Mouse (Mus musculus): ENCODE results near the gene Slc44a4. TPM values are rescaled to one million over a fixed set of nuclear protein-coding genes. Genes with fewer than 3 reads are reported as not detected.
"Not testable (repeated sequence)": the region's sequence is repeated elsewhere in the genome, so short reads cannot be mapped to it uniquely, and the experiment has no call there.

The Slc44a4 gene
- polyA plus RNA-seq, 1 experiment from 2014 or later = not detected

DNA sequence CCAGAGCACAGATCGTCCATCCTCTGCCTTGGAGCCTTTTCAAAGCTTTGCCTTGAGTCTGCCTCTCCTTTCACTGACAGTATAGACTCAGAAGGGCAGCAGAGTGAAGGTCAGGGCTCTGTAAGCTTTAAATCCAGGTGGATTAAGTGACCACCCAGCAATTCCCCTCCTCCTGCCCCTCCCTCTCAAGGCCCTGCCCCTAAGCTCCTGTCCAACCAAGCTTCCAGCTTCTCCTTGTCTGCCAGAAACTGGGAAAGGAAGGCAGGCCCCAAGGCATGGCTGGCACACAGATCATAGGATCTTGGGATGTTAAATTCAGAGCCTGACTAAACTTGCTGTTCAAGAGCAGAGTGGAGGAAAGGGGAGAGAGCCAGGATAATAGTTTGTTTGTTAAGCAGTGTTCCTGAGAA, 50.4 kb downstream of the Slc44a4 start:
- H3K36me3 ChIP-seq (ENCODE audit: control insufficient read depth, insufficient read depth, low read length) = no peaks in the 10 kb centered on the region
- H3K27ac ChIP-seq (replicated peaks in 1 of 2; ENCODE audit: control insufficient read depth in 1 of 2, insufficient read depth in 1 of 2, low read depth in 2 of 2, low read length in 2 of 2) = no peak overlapping the region
- H3K9me3 ChIP-seq (ENCODE audit: control insufficient read depth, low read length) = no peaks in the 10 kb centered on the region
- no peak overlapping the region for H3K4me3 ChIP-seq (ENCODE audit: control insufficient read depth in 1 of 2, insufficient read depth in 1 of 2, low read depth in 1 of 2, low read length in 2 of 2)
- peaks cover 21% of the 10 kb centered on the region for H3K27me3 ChIP-seq (ENCODE audit: control insufficient read depth, insufficient read depth, low read length)
- no peak for ATAC-seq (ENCODE audit: insufficient number of reproducible peaks, insufficient read depth, low FRiP score, low read depth)
- 25% methylated on average over 1 of the region's 1 CpGs for WGBS
- H3K4me1 ChIP-seq (ENCODE audit: control insufficient read depth in 2 of 2, insufficient read depth in 2 of 2, low read length in 2 of 2) = peaks cover 0 to 8% of the 10 kb centered on the region in 2 experiments; a peak in 3 of 4 replicates
- no peak overlapping the region for H3K9ac ChIP-seq (ENCODE audit: low read length)
- H3K4me2 ChIP-seq (ENCODE audit: low read length) = no peak overlapping the region

GRCm38 (mm10) chr17:34965627-34966026, 51.4 kb downstream of the Slc44a4 start:
- Histone ChIP-seq H3K27me3 (ENCODE audit: control insufficient read depth, insufficient read depth, low read length) (peaks cover 24% of the 10 kb centered on the region), H3K36me3 (ENCODE audit: control insufficient read depth, insufficient read depth, low read length) (no peaks in the 10 kb centered on the region), H3K4me1 (ENCODE audit: control insufficient read depth in 2 of 2, insufficient read depth in 2 of 2, low read length in 2 of 2) (no peaks in the 10 kb centered on the region; a peak in 2 of 4 replicates), H3K4me2 (ENCODE audit: low read length) (no peak overlapping the region), H3K9ac (ENCODE audit: low read length) (no peak overlapping the region), H3K27ac (replicated peaks in 1 of 2; ENCODE audit: control insufficient read depth in 1 of 2, insufficient read depth in 1 of 2, low read depth in 2 of 2, low read length in 2 of 2) (no peak overlapping the region; a peak in 1 of 4 replicates), H3K4me3 (ENCODE audit: control insufficient read depth in 1 of 2, insufficient read depth in 1 of 2, low read depth in 1 of 2, low read length in 2 of 2) (no peak overlapping the region), H3K9me3 (ENCODE audit: control insufficient read depth, low read length) (no peaks in the 10 kb centered on the region)
- 54% methylated on average over 5 of the region's 5 CpGs for WGBS
- ATAC-seq (ENCODE audit: insufficient number of reproducible peaks, insufficient read depth, low FRiP score, low read depth) = 0 out of 2 replicates have a peak, but pooled peaks have one; percentile 6

DNA sequence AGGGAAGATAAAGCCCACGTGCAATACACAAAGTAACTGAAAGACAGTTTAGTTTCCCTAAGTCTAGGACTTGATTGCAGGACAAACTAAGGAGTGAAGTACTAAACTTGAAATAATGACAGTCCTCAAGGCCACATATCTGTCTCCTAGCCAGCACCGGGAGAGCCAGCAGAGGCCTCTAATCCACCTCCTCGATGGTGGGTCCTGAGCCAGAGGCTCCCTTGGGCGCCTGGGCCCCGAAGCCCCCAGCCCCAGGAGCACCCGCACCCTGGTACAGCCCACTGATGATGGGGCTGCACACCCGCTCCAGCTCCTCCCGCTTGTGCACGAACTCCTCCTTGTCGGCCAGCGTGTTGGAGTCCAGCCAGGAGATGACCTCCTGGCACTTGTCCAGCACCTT, 55.6 kb downstream of the Slc44a4 start, which contains the start of gene Gm20481:
Gene Gm20481 (plus strand): TSS at position 91 of the 400 bp plus-strand sequence.
- not testable (repeated sequence) for ATAC-seq (ENCODE audit: insufficient number of reproducible peaks, insufficient read depth, low FRiP score, low read depth); H3K27ac ChIP-seq (replicated peaks in 1 of 2; ENCODE audit: control insufficient read depth in 1 of 2, insufficient read depth in 1 of 2, low read depth in 2 of 2, low read length in 2 of 2); H3K4me3 ChIP-seq (ENCODE audit: control insufficient read depth in 1 of 2, insufficient read depth in 1 of 2, low read depth in 1 of 2, low read length in 2 of 2); H3K36me3 ChIP-seq (ENCODE audit: control insufficient read depth, insufficient read depth, low read length); H3K9ac ChIP-seq (ENCODE audit: low read length); H3K4me1 ChIP-seq (ENCODE audit: control insufficient read depth in 2 of 2, insufficient read depth in 2 of 2, low read length in 2 of 2); H3K4me2 ChIP-seq (ENCODE audit: low read length); H3K9me3 ChIP-seq (ENCODE audit: control insufficient read depth, low read length)
- 58% methylated on average over 6 of the region's 11 CpGs for WGBS
- peaks cover 24% of the 10 kb centered on the region for H3K27me3 ChIP-seq (ENCODE audit: control insufficient read depth, insufficient read depth, low read length)

GRCm38 (mm10) chr17:34970850-34971249, 56.6 kb downstream of the Slc44a4 start:
- H3K4me1 ChIP-seq (ENCODE audit: control insufficient read depth in 2 of 2, insufficient read depth in 2 of 2, low read length in 2 of 2); H3K4me2 ChIP-seq (ENCODE audit: low read length); H3K27ac ChIP-seq (replicated peaks in 1 of 2; ENCODE audit: control insufficient read depth in 1 of 2, insufficient read depth in 1 of 2, low read depth in 2 of 2, low read length in 2 of 2); ATAC-seq (ENCODE audit: insufficient number of reproducible peaks, insufficient read depth, low FRiP score, low read depth); H3K9ac ChIP-seq (ENCODE audit: low read length); H3K9me3 ChIP-seq (ENCODE audit: control insufficient read depth, low read length); H3K4me3 ChIP-seq (ENCODE audit: control insufficient read depth in 1 of 2, insufficient read depth in 1 of 2, low read depth in 1 of 2, low read length in 2 of 2); H3K36me3 ChIP-seq (ENCODE audit: control insufficient read depth, insufficient read depth, low read length): not testable (repeated sequence)
- 21% methylated on average over 15 of the region's 37 CpGs for WGBS
- H3K27me3 ChIP-seq (ENCODE audit: control insufficient read depth, insufficient read depth, low read length) = peaks cover 24% of the 10 kb centered on the region

- H3K9ac ChIP-seq (ENCODE audit: low read length); H3K36me3 ChIP-seq (ENCODE audit: control insufficient read depth, insufficient read depth, low read length); H3K27ac ChIP-seq (replicated peaks in 1 of 2; ENCODE audit: control insufficient read depth in 1 of 2, insufficient read depth in 1 of 2, low read depth in 2 of 2, low read length in 2 of 2); H3K9me3 ChIP-seq (ENCODE audit: control insufficient read depth, low read length); H3K4me1 ChIP-seq (ENCODE audit: control insufficient read depth in 2 of 2, insufficient read depth in 2 of 2, low read length in 2 of 2): not testable (repeated sequence)
- H3K4me3 ChIP-seq (ENCODE audit: control insufficient read depth in 1 of 2, insufficient read depth in 1 of 2, low read depth in 1 of 2, low read length in 2 of 2) = peak overlapping the region; percentile 46 to 47
- peak overlapping the region; percentile 76 for H3K4me2 ChIP-seq (ENCODE audit: low read length)
- H3K27me3 ChIP-seq (ENCODE audit: control insufficient read depth, insufficient read depth, low read length) = peaks cover 24% of the 10 kb centered on the region
- 5% methylated on average over 11 of the region's 43 CpGs for WGBS
- ATAC-seq (ENCODE audit: insufficient number of reproducible peaks, insufficient read depth, low FRiP score, low read depth) = peak; percentile 24
These were observed 57.4 kb downstream of the Slc44a4 start for GRCm38 (mm10) chr17:34971694-34972068.

GRCm38 (mm10) chr17:34972069-34972749, 57.9 kb downstream of the Slc44a4 start, which contains the start of the genes Hspa1a and Hspa1l:
Hspa1a (minus strand) TSS chr17:34972156.
Hspa1l (plus strand) TSS chr17:34972703.
- H3K36me3 ChIP-seq (ENCODE audit: control insufficient read depth, insufficient read depth, low read length); H3K9me3 ChIP-seq (ENCODE audit: control insufficient read depth, low read length); H3K4me1 ChIP-seq (ENCODE audit: control insufficient read depth in 2 of 2, insufficient read depth in 2 of 2, low read length in 2 of 2): not testable (repeated sequence)
- peak within 1 kb of the TSS; percentile 63 for H3K9ac ChIP-seq (ENCODE audit: low read length)
- H3K4me3 ChIP-seq (ENCODE audit: control insufficient read depth in 1 of 2, insufficient read depth in 1 of 2, low read depth in 1 of 2, low read length in 2 of 2) = peak within 1 kb of the TSS; percentile 47 to 52
- peak within 1 kb of the TSS; percentile 80 to 83 for H3K27ac ChIP-seq (replicated peaks in 1 of 2; ENCODE audit: control insufficient read depth in 1 of 2, insufficient read depth in 1 of 2, low read depth in 2 of 2, low read length in 2 of 2)
- peak within 1 kb of the TSS; percentile 76 for H3K4me2 ChIP-seq (ENCODE audit: low read length)
- peak; percentile 89 for ATAC-seq (ENCODE audit: insufficient number of reproducible peaks, insufficient read depth, low FRiP score, low read depth)
- peaks cover 24% of the 10 kb centered on the region for H3K27me3 ChIP-seq (ENCODE audit: control insufficient read depth, insufficient read depth, low read length)
- WGBS = 1% methylated on average over 25 of the region's 33 CpGs

DNA sequence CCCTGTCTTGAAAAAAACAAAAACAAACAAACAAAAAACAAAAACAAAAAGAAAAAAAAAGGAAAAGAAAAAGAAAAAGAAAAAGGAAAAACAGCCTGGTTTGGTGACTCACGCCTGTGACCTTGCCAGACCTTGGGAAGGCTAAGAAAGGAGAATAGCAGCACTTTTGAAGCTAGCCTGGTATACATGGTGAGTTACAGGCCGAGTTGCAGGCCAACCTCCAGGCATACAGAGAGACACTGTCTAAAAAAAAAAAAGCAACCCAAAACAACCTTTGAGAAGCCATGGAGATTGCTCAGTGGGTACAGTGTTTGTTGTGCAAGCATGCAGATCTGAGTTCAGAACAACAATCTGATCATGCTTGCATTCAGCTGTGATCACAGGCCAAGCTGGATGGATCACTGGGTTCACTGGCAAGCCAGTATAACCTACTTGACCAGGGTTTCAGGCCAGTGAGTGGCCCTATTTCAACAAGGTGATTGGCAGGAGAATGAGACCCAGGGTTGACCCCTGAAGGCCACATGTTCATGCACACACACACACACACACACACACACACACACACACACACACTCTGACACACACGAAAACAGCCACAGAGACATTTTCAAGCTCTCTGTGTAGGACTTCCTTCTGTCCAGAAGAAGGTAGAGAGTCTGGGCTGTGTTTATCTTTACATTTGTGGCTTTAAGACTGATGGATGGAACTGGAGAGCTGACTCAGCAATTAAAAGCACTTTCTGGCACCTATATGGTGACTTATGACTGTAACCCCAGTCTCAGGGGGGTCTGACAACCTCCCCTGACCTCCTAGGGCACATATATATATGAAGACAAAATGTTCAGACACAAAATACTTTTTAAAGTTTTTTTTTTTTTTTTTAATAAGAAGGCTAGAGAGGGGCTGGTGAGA, 61.6 kb downstream of the Slc44a4 start:
- Histone ChIP-seq H3K36me3 (ENCODE audit: control insufficient read depth, insufficient read depth, low read length) (no peaks in the 10 kb centered on the region), H3K4me2 (ENCODE audit: low read length) (no peak overlapping the region), H3K27ac (replicated peaks in 1 of 2; ENCODE audit: control insufficient read depth in 1 of 2, insufficient read depth in 1 of 2, low read depth in 2 of 2, low read length in 2 of 2) (no peak overlapping the region), H3K9ac (ENCODE audit: low read length) (no peak overlapping the region), H3K4me3 (ENCODE audit: control insufficient read depth in 1 of 2, insufficient read depth in 1 of 2, low read depth in 1 of 2, low read length in 2 of 2) (no peak overlapping the region), H3K9me3 (ENCODE audit: control insufficient read depth, low read length) (no peaks in the 10 kb centered on the region), H3K27me3 (ENCODE audit: control insufficient read depth, insufficient read depth, low read length) (no peaks in the 10 kb centered on the region), H3K4me1 (ENCODE audit: control insufficient read depth in 2 of 2, insufficient read depth in 2 of 2, low read length in 2 of 2) (peaks cover 5% of the 10 kb centered on the region in 2 experiments)
- 80% methylated on average over 3 of the region's 3 CpGs for WGBS
- ATAC-seq (ENCODE audit: insufficient number of reproducible peaks, insufficient read depth, low FRiP score, low read depth) = no peak

Data from heart, embryonic 14.5 days (tissue).